Mouse (Mus musculus) kidney, adult 2 months (tissue): ENCODE data around the gene Sgce. TPM values are rescaled to one million over a fixed set of nuclear protein-coding genes. Genes with fewer than 3 reads are reported as not detected.
"Not testable (repeated sequence)": the region's sequence is repeated elsewhere in the genome, so short reads cannot be mapped to it uniquely, and the experiment has no call there.

ENCODE experiments used
- DNase-seq: peaks from one replicate; pipeline ENCODE4 v3.0.0; 2021
- H3K27ac ChIP-seq: fragments of 200-500 bp; 2 replicates; pipeline ENCODE4 v1.5.1; 2012; ENCODE audit warnings: low read depth, low read length, control low read depth, inconsistent platforms; ENCODE audit not compliant: insufficient read depth
- H3K27me3 ChIP-seq: fragments of 200-500 bp; replicated peaks from 2 replicates; pipeline ENCODE4 v1.6.1; 2012; ENCODE audit warnings: mild to moderate bottlenecking, moderate library complexity, low read length, inconsistent platforms; ENCODE audit not compliant: control insufficient read depth, insufficient read depth
- H3K36me3 ChIP-seq: fragments of 200-500 bp; 2 replicates; pipeline ENCODE4 v1.6.1; 2012; ENCODE audit warnings: mild to moderate bottlenecking, moderate library complexity, low read length, inconsistent platforms; ENCODE audit not compliant: control insufficient read depth, insufficient read depth
- H3K4me1 ChIP-seq: fragments of 200-500 bp; 2 replicates; pipeline ENCODE4 v1.6.1; 2011; ENCODE audit warnings: low read length; ENCODE audit not compliant: control insufficient read depth, insufficient read depth
- H3K4me3 ChIP-seq: fragments of 200-500 bp; 2 replicates; pipeline ENCODE4 v1.5.1; 2011; ENCODE audit warnings: mild to moderate bottlenecking, low read depth, low read length, control low read depth; ENCODE audit not compliant: insufficient read depth
- CTCF ChIP-seq: fragments of 200-500 bp; conservative IDR thresholded peaks from 2 replicates; pipeline ENCODE4 v1.5.1; 2011; ENCODE audit warnings: low read depth, mild to moderate bottlenecking, control low read depth, low read length, moderate library complexity, mixed read lengths; ENCODE audit not compliant: insufficient read depth, insufficient read length
- POLR2A ChIP-seq: fragments of 200-500 bp; IDR thresholded peaks from one replicate; pipeline ENCODE4 v1.6.1; 2011; ENCODE audit warnings: low read depth, low read length, control low read depth
- WGBS: fragments of 180-500 bp; shearing (Covaris S2); methylation state at CpG from one replicate; pipeline ENCODE4 v1.1.7; 2018; 5-methylcytosine and 5-hydroxymethylcytosine counted together
- polyA plus RNA-seq: library from polyadenylated mRNA; depleted of rRNA; stranded (reverse); fragments of >200 nt; gene quantifications from 2 replicates; pipeline ENCODE4 v1.2.3, GENCODE M21; 2012; rRNA removed

Sgce gene
- polyA plus RNA-seq: 7.0 and 8.0 TPM in 2 replicates

DNA sequence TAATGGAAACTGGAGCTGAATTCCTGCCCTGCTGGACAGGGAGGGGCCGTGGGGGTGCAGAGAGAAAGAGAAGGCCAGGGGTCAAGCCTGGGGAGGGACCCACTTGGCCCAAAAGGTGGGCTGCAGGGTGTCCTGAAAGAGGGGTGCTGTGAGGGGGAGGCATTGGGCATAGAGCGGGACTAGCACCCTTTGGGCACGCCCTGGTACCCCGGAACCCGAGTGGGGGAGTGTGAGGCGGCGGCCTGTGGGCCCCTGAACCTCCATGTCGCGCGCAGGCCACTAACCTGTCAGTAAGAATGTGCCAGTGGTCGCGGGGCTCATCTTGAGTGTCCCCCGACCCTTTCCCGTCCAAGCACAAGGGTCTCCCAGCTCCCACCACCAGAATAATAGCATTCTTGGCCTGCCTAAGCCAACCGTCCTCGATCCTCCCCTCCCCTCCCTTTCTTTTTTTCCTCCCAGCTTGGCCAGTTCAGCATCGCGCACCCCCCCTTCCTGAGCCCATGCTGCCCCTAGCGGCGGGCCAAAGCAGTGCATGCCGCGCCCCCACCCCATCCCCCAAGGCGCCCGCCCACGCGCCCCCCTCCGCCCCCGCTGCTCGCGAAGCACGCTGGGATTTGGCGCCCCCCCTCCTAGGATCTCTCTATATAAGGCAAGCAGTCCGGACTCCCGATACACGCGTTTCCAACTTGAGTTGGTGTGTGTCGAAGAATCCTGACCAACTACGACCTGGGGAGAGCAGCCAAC, at the start of gene Sgce, which contains the start of gene Peg10:
Gene Sgce, minus strand, starts transcription at position 512 of the 744 bp plus-strand sequence.
Gene Peg10, plus strand, starts transcription at position 611 of the 744 bp plus-strand sequence.
- 52% methylated on average over 38 of the region's 38 CpGs for WGBS
- H3K4me3 ChIP-seq: peak within 1 kb of the TSS; percentile 45
- no peak within 1 kb of the TSS for H3K27ac ChIP-seq
- H3K4me1 ChIP-seq: no peaks in the 10 kb centered on the region
- TF ChIP-seq CTCF (peak; percentile 40), POLR2A (no peak)
- no peaks in the 10 kb centered on the region; the same call in 1 of the 2 replicates for H3K27me3 ChIP-seq
- peak; percentile 57 for DNase-seq
- no peaks in the 10 kb centered on the region for H3K36me3 ChIP-seq

DNA sequence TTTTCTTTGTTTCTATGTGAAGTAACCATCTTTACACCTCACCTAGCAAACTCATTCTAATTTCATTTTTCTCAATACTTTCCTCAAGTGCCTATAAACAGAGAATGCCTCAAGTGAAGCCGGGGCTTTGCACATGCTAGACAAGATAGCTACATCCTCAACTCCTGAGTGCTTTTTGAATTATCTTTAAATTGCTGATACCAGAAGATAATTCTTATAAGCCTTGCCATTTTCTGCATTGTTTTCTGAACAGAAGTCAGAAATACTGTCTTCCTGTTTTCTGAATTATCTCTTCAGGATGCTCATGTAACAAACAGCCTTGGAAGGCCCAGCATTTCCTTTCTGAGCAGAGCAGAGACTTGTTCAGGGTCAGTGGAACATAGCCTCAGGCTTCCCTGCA, 49.3 kb upstream of the Sgce start:
- 75% methylated on average over 1 of the region's 1 CpGs for WGBS
- no peaks in the 10 kb centered on the region for H3K36me3 ChIP-seq
- H3K4me3 ChIP-seq: no peak overlapping the region
- no peak overlapping the region for H3K27ac ChIP-seq
- no peak for DNase-seq
- TF ChIP-seq CTCF (no peak), POLR2A (no peak)
- no peaks in the 10 kb centered on the region for H3K27me3 ChIP-seq
- no peaks in the 10 kb centered on the region for H3K4me1 ChIP-seq

DNA sequence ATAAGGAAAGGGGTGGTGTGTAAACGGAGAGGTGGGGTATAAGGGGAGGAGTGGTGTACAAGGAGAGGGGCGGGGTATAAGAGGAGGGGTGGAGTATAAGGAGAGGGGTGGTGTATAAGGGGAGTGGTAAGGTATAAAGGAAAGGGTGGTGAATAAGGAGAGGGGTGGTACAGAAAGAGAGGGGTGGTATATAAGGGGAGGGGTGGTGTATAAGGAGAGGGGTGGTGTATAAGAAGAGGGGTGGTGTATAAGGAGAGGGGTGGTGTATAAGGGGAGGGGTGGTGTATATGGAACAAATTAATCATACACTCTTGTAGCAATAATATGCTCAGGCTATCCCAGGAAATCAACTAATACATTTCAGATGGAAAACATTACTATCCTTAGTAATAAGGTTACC, 15.2 kb upstream of the Sgce start:
- DNase-seq: no peak
- Histone ChIP-seq H3K4me3 (no peak overlapping the region), H3K4me1 (no peaks in the 10 kb centered on the region), H3K27ac (no peak overlapping the region), H3K27me3 (no peaks in the 10 kb centered on the region), H3K36me3 (no peaks in the 10 kb centered on the region)
- TF ChIP-seq POLR2A (no peak), CTCF (no peak)
- 46% methylated on average over 2 of the region's 2 CpGs for WGBS

DNA sequence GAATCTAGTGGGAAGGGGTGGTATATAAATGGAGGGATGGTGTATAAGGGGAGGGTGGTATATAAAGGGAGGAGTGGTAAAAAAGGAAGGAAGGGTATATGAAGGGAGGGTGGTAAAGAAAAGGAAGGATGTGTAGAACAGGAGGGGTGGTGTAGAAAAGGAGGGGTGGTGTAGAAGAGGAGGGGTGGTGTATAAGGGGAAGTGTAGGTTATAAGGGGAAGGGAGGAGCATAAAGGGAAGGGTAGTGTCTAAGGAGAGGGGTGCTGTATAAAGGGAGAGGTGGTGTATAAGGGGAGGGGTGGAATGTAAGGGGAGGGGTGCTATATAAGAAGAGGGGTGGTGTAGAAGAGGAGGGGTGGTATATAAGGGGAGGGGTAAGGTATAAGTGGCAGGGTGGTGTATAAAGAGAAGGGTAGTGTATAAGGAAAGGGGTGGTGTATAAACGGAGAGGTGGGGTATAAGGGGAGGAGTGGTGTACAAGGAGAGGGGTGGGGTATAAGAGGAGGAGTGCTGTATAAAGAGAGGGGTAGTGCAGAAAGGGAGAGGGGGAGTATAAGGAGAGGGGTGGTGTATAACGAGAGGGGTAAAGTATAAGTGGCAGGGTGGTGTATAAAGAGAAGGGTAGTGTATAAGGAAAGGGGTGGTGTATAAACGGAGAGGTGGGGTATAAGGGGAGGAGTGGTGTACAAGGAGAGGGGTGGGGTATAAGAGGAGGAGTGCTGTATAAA, 14.6 kb upstream of the Sgce start:
- H3K36me3 ChIP-seq, H3K4me3 ChIP-seq, H3K27me3 ChIP-seq, H3K4me1 ChIP-seq, H3K27ac ChIP-seq, DNase-seq: not testable (repeated sequence)
- WGBS: 38% methylated on average over 3 of the region's 3 CpGs

DNA sequence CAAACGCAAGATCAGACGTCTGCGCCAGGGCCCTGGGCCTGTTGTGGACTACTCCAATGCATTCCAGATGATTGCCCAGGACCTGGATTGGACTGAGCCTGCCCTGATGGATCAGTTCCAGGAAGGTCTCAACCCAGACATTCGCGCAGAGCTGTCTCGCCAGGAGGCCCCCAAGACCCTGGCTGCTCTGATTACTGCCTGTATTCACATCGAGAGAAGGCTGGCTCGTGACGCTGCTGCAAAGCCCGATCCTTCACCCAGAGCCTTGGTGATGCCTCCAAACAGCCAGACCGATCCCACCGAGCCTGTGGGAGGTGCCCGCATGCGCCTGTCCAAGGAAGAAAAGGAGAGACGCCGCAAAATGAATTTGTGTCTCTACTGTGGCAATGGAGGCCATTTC, 7.9 kb upstream of the Sgce start:
- WGBS: 98% methylated on average over 16 of the region's 16 CpGs

DNA sequence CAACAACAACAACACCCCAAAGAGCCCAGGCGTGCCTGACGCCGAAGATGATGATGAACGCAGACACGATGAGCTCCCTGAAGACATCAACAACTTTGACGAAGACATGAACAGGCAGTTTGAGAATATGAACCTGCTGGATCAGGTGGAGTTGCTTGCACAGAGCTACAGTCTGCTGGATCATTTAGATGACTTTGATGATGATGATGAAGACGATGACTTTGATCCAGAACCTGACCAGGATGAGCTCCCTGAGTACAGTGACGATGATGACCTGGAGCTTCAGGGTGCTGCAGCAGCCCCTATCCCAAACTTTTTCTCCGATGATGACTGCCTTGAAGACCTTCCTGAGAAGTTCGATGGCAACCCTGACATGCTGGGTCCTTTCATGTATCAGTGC, 7.3 kb upstream of the Sgce start:
- H3K27ac ChIP-seq: no peak overlapping the region
- H3K36me3 ChIP-seq: no peaks in the 10 kb centered on the region
- 95% methylated on average over 10 of the region's 10 CpGs for WGBS
- TF ChIP-seq POLR2A (no peak), CTCF (no peak)
- H3K4me3 ChIP-seq: no peak overlapping the region
- no peaks in the 10 kb centered on the region for H3K4me1 ChIP-seq
- no peak for DNase-seq
- no peaks in the 10 kb centered on the region for H3K27me3 ChIP-seq

More for the DNA sequence above, 7.9 kb upstream of the Sgce start:
- no peaks in the 10 kb centered on the region for H3K4me1 ChIP-seq
- H3K36me3 ChIP-seq: no peaks in the 10 kb centered on the region
- no peak overlapping the region for H3K4me3 ChIP-seq
- H3K27me3 ChIP-seq: no peaks in the 10 kb centered on the region
- DNase-seq: no peak
- no peak for TF ChIP-seq CTCF
- TF ChIP-seq POLR2A: no peak
- no peak overlapping the region for H3K27ac ChIP-seq

DNA sequence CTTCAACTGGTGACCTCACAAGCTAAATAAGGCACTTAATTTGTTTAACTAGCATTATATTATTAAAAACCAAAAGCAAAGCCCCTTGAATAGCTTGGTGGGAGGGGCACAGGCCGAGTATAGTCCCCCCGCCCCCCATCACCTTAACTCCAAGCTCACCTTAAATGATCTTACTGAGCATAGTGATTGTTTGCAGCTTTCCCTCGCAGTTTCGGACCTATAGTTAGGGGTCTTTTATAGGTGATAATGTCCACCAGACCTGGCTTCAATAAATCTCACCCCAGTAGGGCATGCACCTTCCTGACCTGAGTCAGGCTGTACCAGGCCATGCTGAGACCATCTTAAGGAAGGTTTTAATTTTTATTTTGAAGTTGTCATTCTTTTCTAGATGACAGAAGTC, 4.3 kb upstream of the Sgce start:
- no peaks in the 10 kb centered on the region for H3K36me3 ChIP-seq
- H3K27ac ChIP-seq: no peak overlapping the region
- no peaks in the 10 kb centered on the region for H3K4me1 ChIP-seq
- TF ChIP-seq POLR2A (no peak), CTCF (no peak)
- no peaks in the 10 kb centered on the region for H3K27me3 ChIP-seq
- 84% methylated on average over 4 of the region's 4 CpGs for WGBS
- DNase-seq: no peak
- no peak overlapping the region for H3K4me3 ChIP-seq
